Mouse (Mus musculus) CH12.LX (cell line): Measurements from ENCODE around the gene Abcb8.

Source experiments
- ELF1 ChIP-seq: IDR thresholded peaks from 2 replicates; pipeline ENCODE4 v1.6.1; 2014; ENCODE audit warnings: low read depth, mild to moderate bottlenecking, inconsistent platforms, low read length, improper control_type of control experiment
- PAX5 ChIP-seq: IDR thresholded peaks from 2 replicates; pipeline ENCODE4 v1.6.1; 2012; ENCODE audit warnings: low read length, inconsistent platforms, mixed read lengths

DNA sequence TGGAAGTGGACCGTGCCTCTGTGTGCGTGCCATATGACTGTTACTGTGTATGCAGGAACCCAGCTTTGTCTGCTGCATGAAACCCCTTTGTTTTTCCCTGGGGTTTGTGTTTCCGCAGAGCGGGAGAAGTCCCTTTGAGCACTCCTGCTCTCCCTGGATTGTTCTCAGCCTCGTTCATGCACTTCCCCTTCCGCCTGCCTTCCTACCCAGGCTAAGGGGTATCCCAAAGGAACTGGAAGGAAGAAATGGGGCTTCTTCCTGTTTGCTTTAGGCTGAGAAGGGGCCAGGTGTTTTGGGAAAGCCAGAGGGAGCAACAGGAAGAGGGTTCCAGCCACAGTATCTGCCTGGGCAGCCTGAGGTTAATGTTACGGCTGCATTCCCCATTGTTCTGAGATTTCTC, 62.1 kb downstream of the Abcb8 start:
- TF ChIP-seq PAX5 (no peak), ELF1 (no peak)
